8 mouse cellular contexts compared by ENCODE assay signal in the genomic region with DNA sequence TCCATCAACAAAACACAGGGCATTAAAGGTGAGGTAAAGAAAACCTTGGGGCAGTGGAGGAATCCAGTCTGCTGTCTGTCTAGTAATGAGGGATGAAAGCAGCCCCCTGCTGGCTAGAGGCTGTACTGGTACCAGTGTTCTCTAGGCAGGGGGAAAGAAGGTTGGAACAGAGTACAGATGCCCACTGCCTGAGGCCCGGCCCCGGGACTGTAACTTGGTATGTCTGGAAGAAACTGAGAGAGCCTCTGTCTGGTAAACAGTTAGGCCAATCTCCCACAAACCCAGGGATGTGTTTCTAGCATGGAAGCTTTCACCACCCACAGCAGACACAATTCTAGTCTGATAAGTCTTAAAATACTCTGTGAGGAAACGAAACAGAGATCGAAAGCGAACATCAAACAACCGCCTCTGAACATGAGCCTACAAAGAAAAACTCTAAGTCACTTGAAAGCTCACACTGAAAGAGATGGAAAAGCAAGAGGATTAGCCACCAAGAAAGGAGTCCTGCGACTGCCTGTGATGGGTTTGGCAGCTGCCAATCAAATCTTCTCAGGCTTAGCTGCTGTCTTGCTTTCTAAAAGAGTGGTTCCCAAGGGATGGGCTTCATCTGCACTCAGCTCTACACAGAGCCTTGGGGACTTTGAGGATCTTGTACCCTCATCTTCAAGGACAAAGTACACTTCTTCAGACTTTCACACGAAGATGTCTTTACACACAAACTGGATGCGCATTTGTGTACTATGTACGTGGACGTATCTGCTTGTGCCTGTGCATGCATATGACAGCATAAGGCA.
DNase-seq lines count a peak whose midpoint lies in the region; ATAC-seq and TF ChIP-seq lines count a peak whose summit lies in the region.

No protein-coding gene starts in this region.

- H3K27me3 ChIP-seq in liver, embryonic 11.5 days (replicated peaks; ENCODE audit: control insufficient read depth, insufficient read depth, low read length) = no peaks in the 10 kb centered on the region
- no peaks in the 10 kb centered on the region for H3K27me3 ChIP-seq in forebrain, postnatal 0 days (ENCODE audit: insufficient read depth, low read length)
- no peaks in the 10 kb centered on the region for H3K27me3 ChIP-seq in intestine, embryonic 15.5 days (replicated peaks)

- H3K36me3 ChIP-seq in liver, embryonic 11.5 days (ENCODE audit: control insufficient read depth, insufficient read depth, low read length) = no peaks in the 10 kb centered on the region
- H3K36me3 ChIP-seq in forebrain, postnatal 0 days (ENCODE audit: insufficient read depth) = peaks cover 8% of the 10 kb centered on the region
- H3K36me3 ChIP-seq in intestine, embryonic 15.5 days = no peaks in the 10 kb centered on the region

- no peak overlapping the region for H3K4me2 ChIP-seq in liver, embryonic 11.5 days
- no peak overlapping the region for H3K4me2 ChIP-seq in forebrain, postnatal 0 days (ENCODE audit: low read depth)
- H3K4me2 ChIP-seq in intestine, embryonic 15.5 days (replicated peaks) = no peak overlapping the region

- 75% methylated on average over 11 of the region's 11 CpGs for WGBS in liver, embryonic 11.5 days
- WGBS in forebrain, postnatal 0 days = 57% methylated on average over 11 of the region's 11 CpGs
- 76% methylated on average over 11 of the region's 11 CpGs for WGBS in intestine, embryonic 15.5 days

- no peak overlapping the region for H3K9ac ChIP-seq in liver, embryonic 11.5 days (ENCODE audit: low read depth, low read length)
- H3K9ac ChIP-seq in forebrain, postnatal 0 days = no peak overlapping the region
- H3K9ac ChIP-seq in intestine, embryonic 15.5 days = no peak overlapping the region

- no peak overlapping the region for H3K4me3 ChIP-seq in liver, embryonic 11.5 days (ENCODE audit: low read depth, low read length)
- no peak overlapping the region for H3K4me3 ChIP-seq in forebrain, postnatal 0 days (ENCODE audit: low read depth, low read length)
- H3K4me3 ChIP-seq in intestine, embryonic 15.5 days (replicated peaks) = no peak overlapping the region

- no peak for ATAC-seq in liver, embryonic 11.5 days (replicated peaks; ENCODE audit: low FRiP score)
- peak; percentile 69 for ATAC-seq in forebrain, postnatal 0 days
- ATAC-seq in intestine, embryonic 15.5 days = peak; percentile 74

- TF ChIP-seq CTCF in forebrain, postnatal 0 days (IDR thresholded peaks at IDR 0.05; ENCODE audit: low read depth) = peak; percentile 76

- H3K9me3 ChIP-seq in liver, embryonic 11.5 days (ENCODE audit: control insufficient read depth, low read length) = no peaks in the 10 kb centered on the region
- no peaks in the 10 kb centered on the region; the same call in 1 of the 2 replicates for H3K9me3 ChIP-seq in forebrain, postnatal 0 days (ENCODE audit: low read length)
- H3K9me3 ChIP-seq in intestine, embryonic 15.5 days = no peaks in the 10 kb centered on the region

- DNase-seq in liver (peak; percentile 35), R1 (ENCODE audit: low read depth, low spot score) (peak; percentile 27)
- no peak for DNase-seq in liver, embryonic 11.5 days (ENCODE audit: low spot score)
- DNase-seq in forebrain, postnatal 0 days = peak; percentile 51
- DNase-seq in lung, postnatal 14 days = peak; percentile 51
- DNase-seq in telencephalon, adult 2 months (ENCODE audit: low read depth, low spot score) = peak; percentile 53
- DNase-seq in adrenal gland, adult (ENCODE audit: inconsistent age in 2 of 2, low spot score in 1 of 2) = no peak

- no peaks in the 10 kb centered on the region for H3K4me1 ChIP-seq in liver, embryonic 11.5 days (replicated peaks; ENCODE audit: control insufficient read depth, insufficient read depth, low read length)
- 0 out of 2 replicates have a peak, but pooled peaks cover 3% of the 10 kb centered on the region for H3K4me1 ChIP-seq in forebrain, postnatal 0 days (ENCODE audit: insufficient read depth)
- H3K4me1 ChIP-seq in intestine, embryonic 15.5 days (replicated peaks) = 0 out of 2 replicates have a peak, but pooled peaks cover 12% of the 10 kb centered on the region

- no peak overlapping the region for H3K27ac ChIP-seq in liver, embryonic 11.5 days (ENCODE audit: low read depth, low read length)
- no peak overlapping the region for H3K27ac ChIP-seq in forebrain, postnatal 0 days (ENCODE audit: low read depth, low read length)
- no peak overlapping the region; the same call in 1 of the 2 replicates for H3K27ac ChIP-seq in intestine, embryonic 15.5 days

Comparison
In these comparisons a context has a peak if more than half of its experiments do, and no peak if none do; other contexts are left out.
1. DNase-seq: peak in liver (single experiment), R1 (single experiment), forebrain, postnatal 0 days (single experiment), lung, postnatal 14 days (single experiment) and telencephalon, adult 2 months (single experiment); none in liver, embryonic 11.5 days (single experiment) and adrenal gland, adult (0 of 2).